Mouse (Mus musculus) ES-CJ7 (cell line): ENCODE results near the gene Pnpla2.

Source experiments
- DNase-seq: peaks from one replicate; pipeline ENCODE4 v3.0.0; 2011; ENCODE audit warnings: low read depth, low spot score

The Pnpla2 gene

GRCm38 (mm10) chr7:141467230-141468030 is 12.4 kb downstream of the Pnpla2 start, which contains the start of gene Cd151:
TSS of gene Cd151 (plus strand) at chr7:141467392.
- peak; percentile 82 for DNase-seq

- no peak for DNase-seq
These were observed 13.1 kb downstream of the Pnpla2 start for GRCm38 (mm10) chr7:141468164-141468521.

- DNase-seq: peak; percentile 92
These were observed 13.7 kb downstream of the Pnpla2 start for GRCm38 (mm10) chr7:141468522-141469211.

DNA sequence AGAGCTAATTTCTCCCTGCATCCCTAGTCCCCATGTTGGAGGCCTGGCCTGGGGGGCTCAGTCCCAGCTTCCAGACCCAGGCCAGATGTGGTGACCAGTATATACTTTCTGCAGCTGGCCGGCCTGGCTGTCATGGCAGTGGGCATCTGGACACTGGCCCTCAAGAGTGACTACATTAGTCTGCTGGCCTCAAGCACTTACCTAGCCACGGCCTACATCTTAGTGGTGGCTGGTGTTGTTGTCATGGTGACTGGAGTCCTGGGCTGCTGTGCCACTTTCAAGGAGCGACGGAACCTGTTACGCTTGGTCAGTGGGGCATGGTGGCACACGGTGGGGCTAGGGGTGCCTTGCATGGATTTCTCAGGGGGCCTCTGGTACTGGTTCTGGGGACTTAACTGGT is 14.4 kb downstream of the Pnpla2 start:
- no peak for DNase-seq

DNA sequence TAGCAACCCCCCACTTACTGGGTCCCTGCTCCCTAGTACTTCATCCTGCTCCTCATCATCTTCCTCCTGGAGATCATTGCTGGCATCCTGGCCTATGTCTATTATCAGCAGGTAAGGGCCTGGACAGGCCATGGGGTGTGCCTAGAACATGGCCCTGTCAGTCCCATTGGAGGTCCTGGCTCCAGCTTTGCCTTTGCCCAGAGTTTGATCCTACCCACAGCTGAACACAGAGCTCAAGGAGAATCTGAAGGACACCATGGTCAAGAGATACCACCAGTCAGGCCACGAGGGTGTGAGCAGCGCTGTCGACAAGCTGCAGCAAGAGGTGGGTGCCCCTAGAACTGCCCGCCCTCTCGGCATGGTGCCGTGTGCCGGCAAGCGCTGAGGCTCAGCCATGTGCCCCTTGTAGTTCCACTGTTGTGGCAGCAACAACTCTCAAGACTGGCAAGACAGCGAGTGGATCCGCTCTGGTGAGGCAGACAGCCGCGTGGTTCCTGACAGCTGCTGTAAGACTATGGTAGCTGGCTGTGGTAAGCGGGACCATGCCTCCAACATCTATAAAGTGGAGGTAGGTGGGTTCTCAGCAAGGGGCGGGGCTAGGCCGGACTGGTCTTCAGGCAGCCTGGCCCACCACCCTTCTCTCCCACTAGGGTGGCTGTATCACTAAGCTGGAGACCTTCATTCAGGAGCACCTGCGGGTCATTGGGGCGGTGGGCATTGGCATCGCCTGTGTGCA is 15.1 kb downstream of the Pnpla2 start:
- no peak for DNase-seq

DNA sequence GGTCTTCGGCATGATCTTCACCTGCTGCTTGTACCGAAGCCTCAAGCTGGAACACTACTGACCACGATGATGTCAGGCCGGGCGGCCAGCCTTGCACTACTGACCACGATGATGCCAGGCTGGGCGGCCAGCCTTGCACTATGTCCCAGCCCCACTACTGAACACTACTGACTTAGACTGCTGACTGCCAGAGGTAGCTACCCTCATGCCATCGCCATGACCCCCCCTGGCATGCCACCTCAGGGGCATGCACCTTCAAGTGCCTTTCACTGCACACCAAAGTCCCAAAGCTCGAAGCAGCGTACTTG is 15.6 kb downstream of the Pnpla2 start:
- no peak for DNase-seq

GRCm38 (mm10) chr7:141471236-141471635 is 16.2 kb downstream of the Pnpla2 start:
- DNase-seq: no peak

- DNase-seq: no peak
These were observed 17.2 kb downstream of the Pnpla2 start for GRCm38 (mm10) chr7:141472226-141472625.

- DNase-seq: no peak
These were observed 17.8 kb downstream of the Pnpla2 start for GRCm38 (mm10) chr7:141472763-141473162.

DNA sequence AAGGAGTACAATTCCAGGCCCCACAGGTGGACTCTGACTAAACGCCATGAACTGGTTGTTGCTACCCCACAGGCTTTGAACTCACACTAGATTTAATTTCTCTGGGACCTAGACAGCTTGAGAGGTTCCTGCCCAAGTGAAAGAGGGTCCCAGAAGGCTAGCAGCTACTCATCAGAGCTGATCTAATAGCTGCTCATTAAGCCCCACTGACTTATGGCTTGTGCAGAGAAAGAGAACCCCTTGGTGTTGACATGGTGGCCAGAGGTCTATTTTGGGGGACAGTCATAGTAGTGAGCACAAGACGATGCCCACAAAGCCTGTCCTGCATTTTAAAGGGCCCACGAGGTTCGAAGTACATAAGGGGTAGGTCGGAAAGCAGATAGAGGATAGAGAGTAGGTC is 19.2 kb downstream of the Pnpla2 start:
- DNase-seq: no peak

DNA sequence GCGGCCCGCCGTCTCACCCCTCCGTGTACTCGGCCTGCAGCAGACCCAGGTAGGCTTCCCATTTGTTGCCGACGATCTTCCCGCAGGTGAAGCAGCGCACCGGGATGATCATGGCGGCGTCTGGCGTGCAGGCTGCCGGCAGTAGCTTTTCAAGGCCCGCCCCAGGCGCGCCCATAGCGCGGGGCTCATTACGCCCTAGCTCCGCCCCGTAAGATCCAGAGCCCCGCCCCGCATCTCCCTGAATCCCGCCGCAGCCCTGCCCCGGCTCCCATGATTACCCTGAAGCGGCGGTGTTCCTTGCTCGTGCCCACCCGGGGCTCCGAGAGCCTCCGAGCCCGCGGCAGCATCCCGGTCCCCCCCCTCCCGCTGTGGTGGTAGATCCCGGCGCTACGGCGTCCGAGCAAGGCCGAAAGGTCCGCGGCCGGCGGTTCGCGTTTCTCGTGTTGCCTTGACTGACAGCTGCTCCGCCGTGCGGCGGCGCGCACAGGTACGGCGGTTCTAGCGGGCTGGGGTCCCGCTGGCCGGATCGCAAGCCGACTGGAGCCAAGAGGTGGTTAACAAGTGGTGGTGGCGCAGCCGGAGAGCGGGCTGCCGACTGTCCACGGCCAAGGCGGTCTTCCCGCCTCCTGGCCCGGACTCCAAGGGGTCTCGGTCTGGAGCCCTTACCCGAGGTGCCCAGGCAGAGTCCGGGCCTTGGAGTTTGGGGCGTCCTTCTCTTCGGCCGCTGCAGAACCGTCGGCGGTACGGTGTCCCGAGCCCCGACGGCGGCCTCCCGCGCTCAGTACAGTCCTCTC is 20.2 kb downstream of the Pnpla2 start, which contains the start of the genes Polr2l and Tspan4:
Polr2l (minus strand) TSS at position 122 of the 794 bp plus-strand sequence.
Tspan4 (plus strand) TSS at position 230 of the 794 bp plus-strand sequence.
- DNase-seq: peak; percentile 88

DNA sequence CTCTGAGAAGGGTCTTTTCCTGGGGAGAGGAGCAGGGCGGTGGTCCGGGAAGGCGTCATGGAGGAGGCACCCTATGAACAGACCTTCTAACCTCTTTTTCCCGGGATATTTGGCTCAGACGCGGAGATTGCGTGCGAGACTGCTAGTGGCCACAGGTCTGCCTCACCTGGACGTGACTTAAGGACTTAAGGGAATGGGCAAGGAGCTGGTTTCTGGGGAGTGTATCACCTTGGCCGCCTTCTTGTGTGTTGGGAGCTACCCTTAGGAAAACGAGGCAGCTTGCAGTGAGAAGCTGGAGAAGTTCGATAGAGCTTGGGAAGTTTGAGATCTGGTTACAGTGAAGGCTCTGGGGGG is 20.8 kb downstream of the Pnpla2 start:
- DNase-seq: peak; percentile 17

- DNase-seq: peak; percentile 71
These were observed 21.4 kb downstream of the Pnpla2 start for GRCm38 (mm10) chr7:141476226-141476980.

DNA sequence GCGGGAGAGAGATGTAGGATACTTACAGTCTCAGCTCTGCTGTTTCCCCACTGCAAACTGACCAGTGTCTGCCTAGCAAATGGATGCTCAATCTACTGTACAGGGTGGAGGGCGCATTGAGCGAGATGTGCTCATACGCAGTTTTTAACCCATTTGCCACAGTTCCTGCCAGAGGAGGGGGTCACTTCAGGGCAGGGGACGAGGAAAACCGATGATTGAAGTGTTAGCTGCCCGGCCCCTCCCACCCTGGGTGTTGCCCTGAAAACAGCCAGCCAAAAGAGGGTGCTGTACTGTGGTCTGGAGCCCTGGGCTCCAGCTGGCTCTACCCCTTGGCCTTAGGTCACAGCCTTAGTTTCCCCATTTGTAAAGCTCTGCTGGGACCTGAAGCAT is 22.0 kb downstream of the Pnpla2 start:
- DNase-seq: no peak

- DNase-seq: no peak
These were observed 22.7 kb downstream of the Pnpla2 start for GRCm38 (mm10) chr7:141477578-141478269.

DNA sequence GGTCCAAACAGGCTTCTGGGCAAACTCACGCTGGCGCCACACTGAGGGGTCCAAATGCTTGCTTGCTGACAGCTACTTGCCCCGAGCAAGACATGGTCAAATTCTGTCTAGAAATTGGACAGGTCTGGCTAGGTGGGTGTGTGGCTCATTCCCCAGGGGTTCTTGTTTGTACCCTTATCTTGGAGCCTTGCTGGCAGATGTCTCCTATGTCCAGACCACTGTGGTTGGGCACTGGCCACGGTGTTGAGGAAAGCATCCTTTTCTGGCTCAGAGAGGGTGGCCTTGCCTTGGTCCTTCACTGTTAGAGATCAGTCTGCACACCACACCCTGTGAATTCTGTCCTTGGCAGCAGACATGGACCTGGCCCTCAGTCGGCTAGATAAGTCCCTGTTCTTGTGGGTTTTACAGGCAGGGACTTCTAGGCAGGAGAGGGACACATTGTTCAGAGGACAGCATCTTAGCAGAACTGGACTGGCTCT is 23.3 kb downstream of the Pnpla2 start:
- no peak for DNase-seq

DNA sequence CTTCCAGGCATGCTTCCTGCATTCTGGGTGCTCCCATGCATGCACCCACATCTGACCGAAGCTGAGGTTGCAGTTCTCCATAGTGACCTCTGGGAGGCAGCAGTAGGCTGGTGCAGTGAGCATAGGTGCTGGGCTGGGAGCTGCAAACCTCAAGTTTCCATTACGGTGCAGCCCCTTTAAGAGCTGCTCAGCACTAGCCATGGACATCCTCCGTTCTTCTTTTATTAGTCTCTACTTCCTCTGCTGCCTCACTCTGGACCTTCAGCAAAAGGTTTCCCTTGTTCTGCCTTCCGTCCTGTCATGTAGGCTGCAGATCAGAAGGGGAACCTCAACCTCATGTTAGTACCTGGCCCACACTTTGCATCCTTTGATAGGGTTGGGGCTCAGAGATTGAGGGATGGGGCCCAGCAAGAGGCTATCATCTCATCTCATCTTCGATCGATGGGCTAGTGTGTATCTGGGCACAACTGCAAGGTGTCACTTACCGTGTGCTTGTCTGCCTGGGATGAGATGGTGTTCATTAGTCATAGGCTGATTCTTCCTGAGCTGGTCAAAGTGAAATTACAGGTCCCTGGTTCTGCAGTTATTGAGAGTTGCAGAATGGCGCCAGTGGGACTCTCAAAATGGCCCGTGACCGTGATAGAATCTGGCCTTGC is 26.0 kb downstream of the Pnpla2 start:
- DNase-seq: peak; percentile 82

DNA sequence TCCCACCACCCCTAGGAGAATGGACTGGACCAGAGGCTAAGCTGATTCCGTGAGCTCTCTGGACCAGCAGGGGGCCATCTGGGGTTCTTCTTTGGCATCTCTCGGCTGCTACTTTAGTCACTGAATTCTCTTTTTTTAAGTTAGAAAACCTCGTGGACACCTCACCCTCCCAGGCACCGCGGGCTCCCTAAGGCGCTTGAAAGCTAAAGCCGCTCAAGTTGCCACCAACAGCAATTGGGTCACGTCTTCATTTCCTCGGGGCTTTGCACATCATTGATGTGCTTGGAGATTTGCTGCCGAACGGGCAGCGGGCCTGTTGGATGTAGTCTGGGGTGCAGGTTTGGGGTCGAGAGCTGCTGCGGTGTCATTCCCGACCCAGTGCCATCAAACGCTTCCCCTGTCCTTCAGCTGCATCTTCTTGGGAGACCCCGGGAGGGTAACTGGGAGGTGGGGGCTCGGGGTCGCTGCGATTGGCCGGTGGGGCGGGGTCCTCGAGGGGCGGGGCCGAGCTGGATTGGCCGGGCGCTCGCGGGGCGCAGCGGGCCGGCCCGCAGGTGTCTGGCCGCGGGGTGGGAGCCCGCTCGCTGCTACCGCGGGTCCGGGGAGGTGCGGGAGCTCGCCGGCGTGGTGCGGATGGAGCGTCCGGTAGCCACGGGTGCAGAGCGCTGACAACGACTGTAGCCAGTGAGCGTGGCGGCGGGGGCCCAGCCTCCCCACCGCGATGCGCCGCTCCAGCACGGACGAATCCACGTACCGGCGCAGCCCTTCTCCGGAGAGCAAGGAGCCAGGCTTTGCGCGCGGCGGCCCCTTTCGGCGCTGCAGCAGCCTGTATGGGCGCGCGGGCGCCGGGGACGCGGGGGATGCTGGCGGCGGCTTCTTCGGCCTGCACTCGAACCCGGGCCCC is 26.8 kb downstream of the Pnpla2 start:
- DNase-seq: peak; percentile 59
